Mouse (Mus musculus): ENCODE results near the gene Tulp2.
A peak's percentile ranks its signal among the peaks of the same experiment; 100 is the strongest.

Tulp2 gene

DNA sequence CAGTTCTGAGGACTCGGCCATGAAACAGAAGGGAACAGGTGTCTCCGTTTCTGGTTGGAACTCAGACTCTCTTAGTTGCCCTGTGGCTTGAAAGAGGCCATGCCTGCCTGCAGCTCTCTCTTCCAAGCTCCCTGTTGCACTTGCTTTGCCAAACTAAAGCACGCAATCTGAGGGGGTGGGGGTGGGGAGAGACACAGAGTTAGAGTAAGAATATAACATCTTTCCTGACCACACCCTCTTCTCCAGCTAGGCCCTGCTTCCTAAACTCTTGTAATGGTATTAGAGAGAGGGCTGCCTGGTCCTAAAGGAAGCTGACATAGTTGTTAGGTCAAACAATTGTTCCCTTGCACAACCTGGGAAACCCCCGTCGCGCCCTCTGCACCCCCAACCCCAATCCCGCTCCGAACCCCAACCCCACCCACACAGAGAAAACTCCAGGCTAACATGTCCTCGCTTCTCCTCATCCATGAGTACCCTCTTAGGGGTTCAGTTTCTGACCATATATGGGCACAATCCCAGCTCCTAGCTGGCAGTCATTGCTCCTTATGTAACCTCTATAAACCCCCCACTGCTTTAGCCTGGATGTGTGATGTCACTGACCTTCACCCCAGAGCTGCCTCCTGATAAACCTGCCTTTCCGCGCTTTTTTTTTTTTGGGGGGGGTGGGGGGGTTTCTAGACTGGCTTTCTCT is 69.3 kb downstream of the Tulp2 start:
- DNase-seq (ENCODE audit: low read depth in 2 of 2, low spot score in 2 of 2) = no peak

GRCm38 (mm10) chr7:45551512-45551883 is 69.8 kb downstream of the Tulp2 start:
- no peak for DNase-seq (ENCODE audit: low read depth in 2 of 2, low spot score in 2 of 2)

DNA sequence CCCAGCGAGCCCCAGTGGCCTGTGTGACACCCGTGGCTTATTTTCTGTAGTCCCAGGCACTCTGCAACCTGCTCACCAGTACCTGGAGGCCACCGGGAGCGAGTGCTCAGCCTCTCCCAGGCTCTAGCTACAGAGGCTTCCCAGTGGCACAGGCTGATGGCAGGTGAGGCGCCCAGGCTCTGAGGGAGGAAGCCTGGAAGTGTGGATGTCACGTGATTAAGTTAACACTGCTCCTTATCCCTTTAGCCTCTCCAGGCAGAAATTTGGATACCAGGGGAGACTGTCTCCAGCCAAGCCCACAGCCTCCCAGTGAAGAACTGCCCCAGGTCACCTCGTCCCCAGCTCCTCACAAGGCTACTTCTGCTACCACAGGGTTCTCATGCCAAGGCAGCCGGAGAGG is 71.8 kb downstream of the Tulp2 start:
- DNase-seq (ENCODE audit: low read depth in 2 of 2, low spot score in 2 of 2) = no peak

- no peak for DNase-seq (ENCODE audit: low read depth in 2 of 2, low spot score in 2 of 2)
Observed at GRCm38 (mm10) chr7:45553990-45554389, 72.3 kb downstream of the Tulp2 start.

DNA sequence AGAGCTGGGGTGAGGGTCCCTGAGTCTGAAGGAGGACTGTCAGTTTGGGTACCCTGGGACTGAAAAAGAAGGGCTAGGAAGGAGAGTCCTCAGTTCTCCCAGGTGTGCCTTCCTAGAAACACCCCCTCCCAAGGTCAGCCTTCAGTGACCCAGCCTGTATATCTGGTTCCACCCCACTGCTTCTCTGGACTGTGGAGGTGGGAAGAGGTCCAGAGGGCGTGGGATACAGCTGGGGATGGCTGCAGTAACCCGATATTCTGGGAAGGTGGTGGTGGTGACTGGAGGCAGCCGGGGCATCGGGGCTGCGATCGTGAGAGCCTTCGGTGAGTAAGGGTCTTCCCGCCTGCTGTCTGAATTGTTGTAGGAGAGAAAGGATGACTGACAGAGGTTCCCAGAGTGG is 73.1 kb downstream of the Tulp2 start, which contains the start of gene Hsd17b14:
TSS of gene Hsd17b14 (plus strand) at position 150 of the 400 bp plus-strand sequence.
- no peak for DNase-seq (ENCODE audit: low read depth in 2 of 2, low spot score in 2 of 2)

DNA sequence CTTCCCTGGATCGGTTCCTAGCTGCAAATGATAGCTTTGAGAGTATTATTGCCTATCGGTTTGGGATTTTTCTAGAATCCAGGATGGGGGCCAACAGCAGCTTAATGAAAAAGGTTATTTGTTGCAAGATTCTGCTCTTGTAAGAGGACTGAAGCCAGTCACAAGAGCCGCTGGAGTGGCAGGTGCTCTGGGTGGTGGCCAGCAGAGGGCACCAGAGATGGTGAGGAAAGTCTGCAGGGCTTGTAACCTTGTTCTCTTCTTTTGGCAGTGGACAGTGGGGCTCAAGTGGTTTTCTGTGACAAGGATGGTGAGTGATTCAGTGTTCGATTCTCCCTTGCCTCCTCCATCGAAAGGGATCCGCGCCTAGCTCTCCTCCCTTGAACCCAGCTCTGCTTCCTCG is 74.1 kb downstream of the Tulp2 start:
- DNase-seq (ENCODE audit: low read depth in 2 of 2, low spot score in 2 of 2) = peak; percentile 63 to 76

DNA sequence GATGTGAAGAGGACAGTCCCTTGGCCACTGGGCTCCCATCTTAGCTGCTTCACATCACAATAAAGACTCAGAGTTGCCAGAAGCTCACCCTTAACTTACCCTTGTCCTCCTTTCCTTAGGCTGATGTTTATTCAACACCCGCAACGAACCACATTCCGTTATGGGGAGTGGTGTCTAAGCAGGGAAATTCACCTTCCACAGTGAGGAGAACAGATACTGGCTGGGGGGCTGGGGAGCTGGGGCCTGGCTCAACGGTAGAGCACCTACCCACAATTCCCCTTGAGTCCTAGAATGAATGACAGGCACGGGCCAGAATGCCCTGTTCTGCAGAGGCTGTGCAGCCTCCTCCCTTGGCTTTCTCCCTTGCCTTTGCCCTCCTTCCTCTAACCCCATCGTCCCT is 77.2 kb downstream of the Tulp2 start:
- DNase-seq (ENCODE audit: low read depth in 2 of 2, low spot score in 2 of 2) = no peak

GRCm38 (mm10) chr7:45560241-45560640 is 78.6 kb downstream of the Tulp2 start:
- no peak for DNase-seq (ENCODE audit: low read depth in 2 of 2, low spot score in 2 of 2)

- DNase-seq (ENCODE audit: low read depth in 2 of 2, low spot score in 2 of 2) = peak; percentile 72 to 86
Observed at GRCm38 (mm10) chr7:45560843-45561623, 79.4 kb downstream of the Tulp2 start.

GRCm38 (mm10) chr7:45561624-45562520 is 80.2 kb downstream of the Tulp2 start:
- no peak for DNase-seq (ENCODE audit: low read depth in 2 of 2, low spot score in 2 of 2)

GRCm38 (mm10) chr7:45564811-45565210 is 83.1 kb downstream of the Tulp2 start:
- no peak for DNase-seq (ENCODE audit: low read depth in 2 of 2, low spot score in 2 of 2)

GRCm38 (mm10) chr7:45565446-45565845 is 83.8 kb downstream of the Tulp2 start:
- DNase-seq (ENCODE audit: low read depth in 2 of 2, low spot score in 2 of 2) = no peak

GRCm38 (mm10) chr7:45567112-45567779 is 85.6 kb downstream of the Tulp2 start:
- no peak for DNase-seq (ENCODE audit: low read depth in 2 of 2, low spot score in 2 of 2)

DNA sequence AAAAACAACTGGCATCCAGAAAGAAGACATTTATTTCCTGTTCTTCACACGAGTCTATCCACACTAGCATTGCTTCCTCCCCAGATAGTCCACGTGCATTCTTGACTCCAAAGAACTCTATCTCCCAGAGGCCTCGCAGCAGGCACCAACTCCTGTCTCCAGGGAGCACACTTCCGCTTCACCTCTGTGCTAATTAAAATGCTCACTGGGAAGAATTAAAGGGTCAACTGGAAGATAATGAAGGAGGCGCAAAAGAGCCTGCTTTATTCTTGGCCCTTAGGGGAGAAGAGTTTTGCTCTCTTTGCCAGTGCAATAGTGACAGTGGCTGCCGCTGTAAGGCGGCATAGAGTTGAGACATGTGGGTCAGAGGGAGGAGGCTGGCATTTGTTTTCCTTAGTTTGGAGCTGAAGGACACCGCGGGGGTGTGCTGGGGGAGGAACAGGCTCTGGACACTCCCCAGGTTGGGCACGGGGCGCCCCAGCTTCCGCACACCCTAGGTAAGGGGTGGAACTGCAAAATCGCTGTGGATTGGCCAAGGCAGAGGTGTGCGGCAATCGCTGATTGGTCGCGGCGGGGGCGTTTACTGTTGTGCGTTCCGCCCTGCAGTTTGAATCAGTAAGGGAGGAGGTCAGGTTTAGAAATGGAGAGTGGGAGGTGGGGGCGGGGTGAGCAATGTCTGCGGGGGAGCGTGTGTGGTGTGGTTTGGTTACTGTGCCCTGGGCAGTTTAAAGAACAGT is 86.3 kb downstream of the Tulp2 start:
- DNase-seq (ENCODE audit: low read depth in 2 of 2, low spot score in 2 of 2) = peak; percentile 54 to 73

DNA sequence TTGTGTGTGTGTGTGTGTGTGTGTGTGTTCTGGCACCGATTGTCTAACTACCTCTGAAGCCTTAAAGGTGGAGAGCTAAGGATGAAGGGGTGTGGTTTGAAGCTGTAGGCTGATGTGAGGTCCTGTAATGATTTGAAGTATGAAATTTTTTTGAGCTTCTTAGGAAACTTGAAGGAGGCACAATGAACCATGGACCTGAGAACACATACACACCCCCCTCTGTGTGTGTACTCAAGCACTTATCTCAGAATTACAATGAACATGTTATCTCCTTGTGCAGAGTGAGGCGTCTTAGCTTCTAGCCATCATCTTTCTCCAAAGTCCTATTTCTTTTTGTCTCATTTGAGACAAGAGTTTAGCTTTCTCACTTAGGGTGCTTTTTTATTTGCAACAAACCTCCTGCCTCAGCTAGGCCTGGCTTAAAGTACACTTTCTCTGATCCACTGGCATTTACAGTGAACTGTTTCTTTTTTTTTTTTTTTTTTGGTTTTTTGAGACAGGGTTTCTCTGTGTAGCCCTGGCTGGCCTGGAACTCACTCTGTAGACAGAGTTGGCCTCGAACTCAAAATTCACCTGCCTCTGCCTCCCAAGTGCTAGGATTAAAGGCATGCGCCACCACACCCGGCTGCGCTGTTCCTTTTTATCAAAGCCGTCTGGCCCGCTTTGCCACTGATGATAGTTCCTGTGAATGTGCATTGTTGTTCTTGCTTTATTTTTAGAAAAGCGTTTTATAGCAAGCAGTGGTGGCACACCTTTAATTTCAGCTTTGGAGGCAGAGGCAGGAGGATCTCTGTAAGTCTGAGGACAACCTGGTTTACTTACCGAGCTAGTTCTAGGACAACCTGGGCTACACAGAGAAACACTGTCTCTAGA is 87.2 kb downstream of the Tulp2 start:
- DNase-seq (ENCODE audit: low read depth in 2 of 2, low spot score in 2 of 2) = no peak

- peak; percentile 39 to 58 for DNase-seq (ENCODE audit: low read depth in 2 of 2, low spot score in 2 of 2)
Observed at GRCm38 (mm10) chr7:45570103-45570741, 88.5 kb downstream of the Tulp2 start, which contains the start of gene Bcat2. TSS of gene Bcat2 (plus strand) at chr7:45570153.

GRCm38 (mm10) chr7:45571966-45572365 is 90.3 kb downstream of the Tulp2 start:
- no peak for DNase-seq (ENCODE audit: low read depth in 2 of 2, low spot score in 2 of 2)

Measured in CD8-positive naive resting alpha-beta T cell, adult 2 months (primary cell).